Mouse (Mus musculus) hematopoietic stem cell, adult 5-6 weeks (primary cell): ENCODE data around the gene Tenm2. TPM values are rescaled to one million over a fixed set of nuclear protein-coding genes. Genes with fewer than 3 reads are reported as not detected.

Experiments
- ATAC-seq, 2 experiments: fragments of 125-278 bp in 1 of 2; replicated peaks in 1 of 2; 2 replicates each; pipeline ENCODE4 v1.8.0; 2016 to 2017; ENCODE audit warnings: inconsistent platforms in 2 of 2, mild to moderate bottlenecking in 2 of 2, moderate number of reproducible peaks in 2 of 2, low read depth in 1 of 2, moderate TSS enrichment in 1 of 2; ENCODE audit not compliant: low FRiP score in 2 of 2, poor library complexity in 2 of 2, severe bottlenecking in 2 of 2, insufficient read depth in 1 of 2, low TSS enrichment in 1 of 2
- total RNA-seq: library from RNA; stranded (forward); fragments of 172-1452, 232-1000 nt; gene quantifications from 2 replicates; pipeline ENCODE4 v1.2.3, GENCODE M21; 2017

Tenm2 gene
- total RNA-seq, 1 experiment from 2014 or later, result not detected

GRCm38 (mm10) chr11:37143478-37143877 lies 92.3 kb downstream of the Tenm2 start:
- no peak for ATAC-seq

DNA sequence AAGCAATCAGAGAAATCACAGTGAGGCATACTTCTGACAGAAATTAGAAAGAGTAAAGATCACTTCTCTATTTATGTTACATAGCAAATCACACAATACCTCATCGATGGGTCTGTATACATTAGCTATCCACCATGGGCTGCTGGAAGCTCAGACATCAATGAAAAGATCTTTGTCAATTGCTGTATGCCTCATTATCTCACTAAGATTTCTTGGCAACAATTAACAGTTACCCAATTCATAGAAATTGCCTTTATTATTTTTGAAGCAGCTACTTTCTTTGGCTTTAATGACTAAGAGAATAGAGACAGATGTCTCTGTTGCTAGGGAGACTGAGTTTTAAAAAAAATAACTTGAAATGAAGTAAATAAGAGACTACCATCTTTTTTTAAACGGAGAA lies 106.9 kb downstream of the Tenm2 start:
- no peak for ATAC-seq

GRCm38 (mm10) chr11:37118058-37118457 lies 117.7 kb downstream of the Tenm2 start:
- no peak for ATAC-seq

- ATAC-seq, result no peak
Observed at GRCm38 (mm10) chr11:37115188-37115587, 120.6 kb downstream of the Tenm2 start.

DNA sequence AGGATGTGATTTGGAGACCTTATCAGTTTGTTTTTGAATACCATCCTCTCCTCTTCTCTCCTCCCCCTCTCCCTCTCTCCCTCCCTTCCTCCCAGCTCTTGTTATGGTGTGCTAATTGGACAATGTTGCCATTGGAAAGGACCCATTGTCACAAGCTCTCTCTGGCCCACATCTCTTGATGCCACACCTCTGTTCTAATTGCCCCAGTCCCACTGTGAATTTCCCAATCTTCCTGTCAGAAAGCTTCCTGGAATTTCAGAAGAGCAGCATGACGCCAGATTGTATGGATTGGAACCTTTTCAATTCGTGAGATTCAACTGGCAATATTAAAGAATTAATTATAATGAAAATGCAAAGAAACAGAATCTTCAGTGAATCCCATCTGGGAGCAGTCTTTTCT lies 128.7 kb downstream of the Tenm2 start:
- ATAC-seq, result no peak

- no peak for ATAC-seq
Observed at GRCm38 (mm10) chr11:37079403-37079802, 156.4 kb downstream of the Tenm2 start.

GRCm38 (mm10) chr11:37076989-37077598 lies 158.7 kb downstream of the Tenm2 start:
- ATAC-seq, result no peak

GRCm38 (mm10) chr11:37075349-37075748 lies 160.4 kb downstream of the Tenm2 start:
- ATAC-seq, result no peak

DNA sequence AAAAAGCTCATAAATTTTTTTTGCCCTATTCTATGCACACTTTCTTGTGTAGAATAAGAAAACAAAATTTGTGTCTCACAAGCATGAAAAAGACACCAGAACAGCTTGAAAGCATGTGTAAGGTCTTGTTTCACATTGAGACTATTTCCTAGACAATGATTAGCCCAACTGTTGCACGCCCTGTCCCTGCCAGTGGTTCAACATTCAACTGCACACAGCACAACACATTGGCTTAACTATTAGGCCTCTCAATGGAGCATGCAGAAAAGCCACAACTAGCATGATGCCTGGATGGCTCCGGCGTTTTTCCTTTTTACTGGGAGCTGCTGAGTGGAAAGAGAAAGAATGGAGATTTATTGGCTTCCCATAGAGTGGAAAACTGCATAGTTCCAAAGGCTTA lies 170.3 kb downstream of the Tenm2 start:
- ATAC-seq, result no peak

GRCm38 (mm10) chr11:37046671-37047070 lies 189.1 kb downstream of the Tenm2 start:
- no peak for ATAC-seq

GRCm38 (mm10) chr11:37041259-37041658 lies 194.5 kb downstream of the Tenm2 start:
- ATAC-seq, result no peak

GRCm38 (mm10) chr11:37039283-37039682 lies 196.5 kb downstream of the Tenm2 start:
- ATAC-seq, result no peak

- no peak for ATAC-seq
Observed at GRCm38 (mm10) chr11:37031305-37032055, 204.3 kb downstream of the Tenm2 start.

DNA sequence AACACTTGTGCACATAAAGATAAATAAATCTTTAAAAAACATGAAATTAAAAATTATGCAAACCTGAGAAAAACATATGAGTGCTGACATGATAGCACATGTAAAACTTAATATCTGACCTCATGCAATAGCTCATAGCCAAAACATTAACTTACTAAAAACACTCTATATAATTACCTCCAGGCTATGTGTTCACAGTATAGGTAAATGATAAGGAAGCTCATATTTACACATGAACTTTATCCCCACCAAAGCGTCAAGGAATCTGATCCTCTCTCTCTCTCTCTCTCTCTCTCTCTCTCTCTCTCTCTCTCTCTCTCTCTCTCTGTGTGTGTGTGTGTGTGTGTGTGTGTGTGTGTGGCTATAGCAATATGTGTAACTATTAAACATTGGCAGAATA lies 223.9 kb downstream of the Tenm2 start:
- ATAC-seq, result no peak

DNA sequence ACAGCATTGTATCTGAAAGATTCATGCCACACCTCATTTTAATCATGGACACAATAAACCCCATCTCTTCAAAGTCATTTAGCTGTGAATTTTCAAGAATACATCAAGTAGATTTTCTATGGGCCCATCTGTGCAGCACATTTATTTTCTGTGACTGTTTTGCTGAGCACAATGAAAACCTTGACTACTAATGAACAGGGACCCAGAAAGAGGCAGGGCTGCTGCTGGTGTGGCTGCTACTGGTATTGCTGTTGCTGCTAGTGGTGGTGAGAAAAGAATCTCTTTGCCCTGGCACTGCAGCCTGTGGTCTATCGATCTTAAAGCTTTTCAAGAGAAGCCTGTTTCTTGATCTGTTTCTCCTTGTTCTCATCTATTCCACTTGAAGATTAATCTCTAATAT lies 226.5 kb downstream of the Tenm2 start:
- ATAC-seq, result no peak

GRCm38 (mm10) chr11:36997668-36998067 lies 238.1 kb downstream of the Tenm2 start:
- no peak for ATAC-seq

DNA sequence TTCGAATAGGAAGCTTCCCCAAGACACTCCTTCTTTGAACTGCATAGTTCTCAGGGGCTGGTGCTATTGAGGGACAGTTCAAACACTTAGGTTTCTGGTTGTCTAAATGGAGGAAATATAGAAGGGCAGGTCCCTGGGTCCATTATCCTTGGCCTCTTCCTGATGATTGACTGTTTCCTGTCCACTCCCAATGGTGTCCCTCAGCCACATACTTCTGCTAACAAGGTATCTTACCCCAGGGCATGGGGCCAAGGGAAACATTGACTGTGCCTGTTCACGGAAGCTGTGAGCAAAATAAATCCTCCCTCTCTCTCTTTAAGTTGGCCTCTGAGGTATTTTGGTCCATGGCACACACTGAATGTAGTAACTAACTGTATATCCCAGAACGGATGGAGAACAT lies 244.9 kb downstream of the Tenm2 start:
- ATAC-seq, result no peak

DNA sequence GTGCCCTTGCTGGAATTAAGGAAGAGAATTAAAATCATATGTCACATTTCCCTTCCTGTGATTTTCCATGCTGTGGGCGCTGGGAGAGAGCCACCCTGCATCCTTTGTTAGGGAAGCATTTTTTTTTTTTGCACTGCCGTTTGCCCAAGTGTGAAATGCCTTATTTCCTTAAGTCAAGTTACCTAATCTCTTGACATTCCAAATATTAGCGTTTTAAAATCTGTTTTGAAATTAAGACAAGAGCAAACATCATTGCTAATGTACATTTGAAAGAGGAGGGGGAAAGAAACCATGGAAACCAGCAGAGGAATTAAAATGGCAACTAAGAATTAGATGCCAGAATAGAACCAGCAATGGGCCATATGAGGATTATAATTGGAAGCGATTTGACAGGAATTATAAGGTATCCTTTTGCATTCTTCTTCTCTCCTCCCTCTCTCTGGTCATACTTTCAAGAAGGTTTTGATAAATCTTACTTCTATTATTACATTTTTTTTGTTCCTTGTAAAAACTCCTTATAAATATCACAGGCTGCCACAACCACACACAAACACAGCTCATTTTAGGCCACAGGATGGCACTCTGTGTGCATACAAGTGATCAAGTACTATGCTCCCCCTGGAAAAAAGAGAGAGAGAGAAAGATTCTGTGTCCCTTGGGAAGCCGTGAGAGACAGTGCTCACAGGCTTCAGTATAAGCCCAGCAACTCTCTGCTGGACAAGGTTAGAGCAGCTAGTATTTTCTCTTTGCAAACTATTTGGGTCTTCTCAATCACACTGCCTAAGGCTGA lies 246.8 kb downstream of the Tenm2 start:
- no peak for ATAC-seq
